Mouse (Mus musculus) embryonic facial prominence, embryonic 12.5 days (tissue): Measurements from ENCODE around the gene Myog. TPM values are rescaled to one million over a fixed set of nuclear protein-coding genes. Genes with fewer than 3 reads are reported as not detected.

ENCODE experiments used
- ATAC-seq: fragments of 200-750 bp; cut with Nextera tagmentation; 2 replicates; pipeline ENCODE4 v1.8.0; 2017; ENCODE audit not compliant: insufficient number of reproducible peaks, insufficient read depth, low FRiP score, low TSS enrichment
- H3K27ac ChIP-seq: fragments of 300-500 bp; sonication (generic); 2 replicates; pipeline ENCODE4 v1.5.1; 2016; ENCODE audit warnings: mild to moderate bottlenecking
- H3K27me3 ChIP-seq: fragments of 300-500 bp; sonication (generic); 2 replicates; pipeline ENCODE4 v1.6.1; 2016; ENCODE audit warnings: mild to moderate bottlenecking, moderate library complexity
- H3K36me3 ChIP-seq: fragments of 300-500 bp; sonication (generic); 2 replicates; pipeline ENCODE4 v1.6.1; 2016; ENCODE audit warnings: mild to moderate bottlenecking
- H3K4me1 ChIP-seq: fragments of 300-500 bp; sonication (generic); 2 replicates; pipeline ENCODE4 v1.6.1; 2016
- H3K4me2 ChIP-seq: fragments of 300-500 bp; sonication (generic); replicated peaks from 2 replicates; pipeline ENCODE4 v1.6.1; 2016; ENCODE audit warnings: mild to moderate bottlenecking, moderate library complexity
- H3K4me3 ChIP-seq: fragments of 300-500 bp; sonication (generic); 2 replicates; pipeline ENCODE4 v1.5.1; 2016; ENCODE audit warnings: mild to moderate bottlenecking
- H3K9ac ChIP-seq: fragments of 300-500 bp; sonication (generic); 2 replicates; pipeline ENCODE4 v1.6.1; 2016; ENCODE audit warnings: mild to moderate bottlenecking, moderate library complexity
- H3K9me3 ChIP-seq: fragments of 300-500 bp; sonication (generic); 2 replicates; pipeline ENCODE4 v1.6.1; 2016; ENCODE audit warnings: mild to moderate bottlenecking, moderate library complexity
- WGBS: fragments of 180-500 bp; shearing (Covaris S2); methylation state at CpG from one replicate; pipeline ENCODE4 v1.1.7; 2016; 5-methylcytosine and 5-hydroxymethylcytosine counted together
- polyA plus RNA-seq: library from polyadenylated mRNA; unstranded; fragments of >200 nt; fragmentation: Nextera tagmentation; extraction: Ambion mirVana; gene quantifications from 2 replicates; pipeline ENCODE4 v1.2.1, GENCODE M21; 2016

Gene Myog
- polyA plus RNA-seq, 1 experiment from 2014 or later = 76.2 TPM

- ATAC-seq = no peak
- peaks cover 6% of the 10 kb centered on the region; the same call in 1 of the 2 replicates for H3K36me3 ChIP-seq
- H3K27me3 ChIP-seq = peaks cover 11% of the 10 kb centered on the region
- WGBS = 92% methylated on average over 9 of the region's 9 CpGs
- H3K4me1 ChIP-seq = peaks cover 13% of the 10 kb centered on the region
- no peak overlapping the region for H3K27ac ChIP-seq
- no peaks in the 10 kb centered on the region for H3K9me3 ChIP-seq
- H3K9ac ChIP-seq = no peak overlapping the region
- no peak overlapping the region for H3K4me3 ChIP-seq
- H3K4me2 ChIP-seq = no peak overlapping the region
Measured at GRCm38 (mm10) chr1:134304940-134305339, 15.2 kb downstream of the Myog start.

- H3K4me3 ChIP-seq = no peak overlapping the region
- H3K9me3 ChIP-seq = no peaks in the 10 kb centered on the region
- H3K9ac ChIP-seq = no peak overlapping the region
- WGBS = 51% methylated on average over 10 of the region's 10 CpGs
- no peak overlapping the region for H3K4me2 ChIP-seq
- H3K36me3 ChIP-seq = peaks cover 6% of the 10 kb centered on the region; the same call in 1 of the 2 replicates
- no peaks in the 10 kb centered on the region for H3K27me3 ChIP-seq
- H3K4me1 ChIP-seq = peaks cover 11% of the 10 kb centered on the region
- ATAC-seq = peak; percentile 48; the same call in 1 of the 2 replicates
- no peak overlapping the region for H3K27ac ChIP-seq
Measured at GRCm38 (mm10) chr1:134307409-134307808, 17.6 kb downstream of the Myog start.

GRCm38 (mm10) chr1:134310291-134310690 is 20.5 kb downstream of the Myog start:
- Histone ChIP-seq H3K27me3 (no peaks in the 10 kb centered on the region), H3K9ac (no peak overlapping the region), H3K27ac (no peak overlapping the region), H3K36me3 (no peaks in the 10 kb centered on the region), H3K9me3 (no peaks in the 10 kb centered on the region), H3K4me3 (no peak overlapping the region), H3K4me1 (no peaks in the 10 kb centered on the region), H3K4me2 (no peak overlapping the region)
- 87% methylated on average over 2 of the region's 2 CpGs for whole genome bisulfite sequencing
- no peak for ATAC-seq

GRCm38 (mm10) chr1:134310729-134311128 is 20.9 kb downstream of the Myog start:
- Histone ChIP-seq H3K27ac (no peak overlapping the region), H3K27me3 (no peaks in the 10 kb centered on the region), H3K4me2 (no peak overlapping the region), H3K36me3 (no peaks in the 10 kb centered on the region), H3K4me3 (no peak overlapping the region), H3K4me1 (no peaks in the 10 kb centered on the region), H3K9me3 (no peaks in the 10 kb centered on the region), H3K9ac (no peak overlapping the region)
- 87% methylated on average over 3 of the region's 3 CpGs for WGBS
- no peak for ATAC-seq

DNA sequence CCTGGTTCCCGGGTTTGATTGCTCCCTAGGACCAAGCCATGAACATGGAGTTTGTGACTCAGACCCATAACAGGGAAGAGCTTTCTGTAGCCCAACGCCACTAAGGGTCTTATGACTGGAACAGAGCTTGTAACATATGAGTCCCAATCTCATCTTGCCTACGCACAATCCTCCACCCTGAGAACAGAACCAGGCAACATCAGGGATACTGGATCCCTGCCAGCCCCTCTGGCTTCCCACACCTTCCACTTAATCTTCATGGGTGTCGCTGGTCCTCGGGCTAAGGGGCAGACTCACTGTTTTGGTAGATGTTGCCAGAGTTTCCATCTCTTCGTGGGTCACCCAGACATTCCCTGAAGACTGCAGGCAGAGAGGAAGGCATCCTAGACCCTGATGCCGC is 22.0 kb downstream of the Myog start:
- WGBS = 93% methylated on average over 7 of the region's 7 CpGs
- no peak overlapping the region for H3K9ac ChIP-seq
- H3K36me3 ChIP-seq = no peaks in the 10 kb centered on the region
- H3K9me3 ChIP-seq = no peaks in the 10 kb centered on the region
- no peak overlapping the region for H3K27ac ChIP-seq
- H3K4me1 ChIP-seq = no peaks in the 10 kb centered on the region
- no peaks in the 10 kb centered on the region for H3K27me3 ChIP-seq
- H3K4me2 ChIP-seq = no peak overlapping the region
- no peak for ATAC-seq
- H3K4me3 ChIP-seq = no peak overlapping the region

- Histone ChIP-seq H3K27ac (no peak overlapping the region), H3K4me2 (no peak overlapping the region), H3K4me1 (no peaks in the 10 kb centered on the region), H3K9ac (no peak overlapping the region), H3K4me3 (no peak overlapping the region), H3K27me3 (no peaks in the 10 kb centered on the region), H3K9me3 (no peaks in the 10 kb centered on the region), H3K36me3 (no peaks in the 10 kb centered on the region)
- 87% methylated on average over 5 of the region's 5 CpGs for WGBS
- no peak for ATAC-seq
Measured at GRCm38 (mm10) chr1:134315181-134315580, 25.4 kb downstream of the Myog start.

- H3K27me3 ChIP-seq = no peaks in the 10 kb centered on the region
- H3K9me3 ChIP-seq = no peaks in the 10 kb centered on the region
- H3K36me3 ChIP-seq = no peaks in the 10 kb centered on the region
- no peak overlapping the region for H3K4me2 ChIP-seq
- no peak overlapping the region for H3K4me3 ChIP-seq
- no peak for ATAC-seq
- WGBS = 86% methylated on average over 9 of the region's 9 CpGs
- no peak overlapping the region for H3K27ac ChIP-seq
- peaks cover 9% of the 10 kb centered on the region; the same call in 1 of the 2 replicates for H3K4me1 ChIP-seq
- no peak overlapping the region for H3K9ac ChIP-seq
Measured at GRCm38 (mm10) chr1:134316361-134316760, 26.6 kb downstream of the Myog start.

DNA sequence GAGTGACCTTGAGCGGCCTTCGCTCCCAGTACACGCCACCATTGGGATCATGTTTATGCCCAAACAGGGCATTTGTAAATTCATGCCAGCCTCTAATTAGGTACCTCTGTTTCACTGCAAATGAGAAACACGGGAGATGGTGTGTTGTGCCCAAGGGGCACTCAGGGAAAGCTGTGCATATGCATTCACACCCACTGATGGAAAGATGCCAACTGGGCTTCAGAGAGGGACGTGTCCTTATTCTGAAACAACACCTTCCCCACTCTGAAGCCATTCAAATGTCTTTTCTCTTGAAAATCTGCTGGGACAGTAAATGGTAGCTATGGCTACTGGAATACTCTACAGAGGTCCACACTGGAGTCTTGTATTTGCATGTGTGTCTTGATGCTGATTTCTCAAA is 28.5 kb downstream of the Myog start:
- no peak overlapping the region for H3K27ac ChIP-seq
- H3K9me3 ChIP-seq = no peaks in the 10 kb centered on the region
- no peaks in the 10 kb centered on the region for H3K27me3 ChIP-seq
- no peak for ATAC-seq
- H3K4me3 ChIP-seq = no peak overlapping the region
- no peak overlapping the region for H3K4me2 ChIP-seq
- peaks cover 9% of the 10 kb centered on the region; the same call in 1 of the 2 replicates for H3K4me1 ChIP-seq
- H3K36me3 ChIP-seq = no peaks in the 10 kb centered on the region
- WGBS = 85% methylated on average over 5 of the region's 5 CpGs
- no peak overlapping the region for H3K9ac ChIP-seq

DNA sequence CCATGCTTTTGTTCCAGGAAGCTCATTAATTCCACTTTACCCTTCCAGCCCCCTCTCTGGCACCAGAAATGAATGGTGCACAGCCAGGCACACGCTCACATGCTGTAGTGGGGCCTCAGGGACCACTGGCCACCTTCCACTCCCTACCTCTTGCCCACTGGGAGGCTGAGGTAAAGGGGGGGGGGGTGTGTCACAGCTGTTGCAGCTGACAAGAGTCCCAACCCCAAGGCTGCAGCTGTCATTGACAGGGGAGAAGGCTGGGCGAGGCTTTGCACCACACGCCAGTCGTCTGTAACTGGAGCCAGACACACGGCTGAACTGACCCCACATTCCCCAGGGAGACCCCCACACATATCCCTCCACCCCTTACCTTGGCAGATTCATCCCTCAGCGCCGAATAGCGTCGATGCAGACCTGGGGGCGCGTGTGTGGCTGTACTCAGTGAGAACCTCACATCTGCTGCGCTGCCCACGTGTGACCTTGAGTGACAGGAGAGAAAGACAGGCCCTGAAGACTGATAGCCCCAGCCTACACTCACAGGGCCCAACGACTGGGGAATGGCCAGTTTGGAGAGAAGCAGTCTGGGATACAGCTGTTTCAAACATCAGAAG is 31.0 kb downstream of the Myog start:
- Histone ChIP-seq H3K27ac (no peak overlapping the region), H3K4me2 (no peak overlapping the region), H3K27me3 (no peaks in the 10 kb centered on the region), H3K4me3 (no peak overlapping the region), H3K36me3 (no peaks in the 10 kb centered on the region), H3K9ac (no peak overlapping the region), H3K9me3 (no peaks in the 10 kb centered on the region), H3K4me1 (peaks cover 9% of the 10 kb centered on the region; the same call in 1 of the 2 replicates)
- WGBS = 39% methylated on average over 14 of the region's 14 CpGs
- ATAC-seq = peak; percentile 44; the same call in 1 of the 2 replicates

GRCm38 (mm10) chr1:134322591-134322990 is 32.8 kb downstream of the Myog start:
- Histone ChIP-seq H3K9me3 (no peaks in the 10 kb centered on the region), H3K4me2 (no peak overlapping the region), H3K27ac (no peak overlapping the region), H3K9ac (no peak overlapping the region), H3K27me3 (no peaks in the 10 kb centered on the region), H3K4me3 (no peak overlapping the region), H3K4me1 (peaks cover 9% of the 10 kb centered on the region; the same call in 1 of the 2 replicates), H3K36me3 (no peaks in the 10 kb centered on the region; the same call in 1 of the 2 replicates)
- no peak for ATAC-seq
- 82% methylated on average over 6 of the region's 6 CpGs for WGBS

- Histone ChIP-seq H3K36me3 (no peaks in the 10 kb centered on the region; the same call in 1 of the 2 replicates), H3K27ac (no peak overlapping the region), H3K27me3 (0 out of 2 replicates have a peak, but pooled peaks cover 5% of the 10 kb centered on the region), H3K4me3 (no peak overlapping the region), H3K9ac (no peak overlapping the region), H3K4me2 (no peak overlapping the region), H3K4me1 (no peaks in the 10 kb centered on the region), H3K9me3 (no peaks in the 10 kb centered on the region)
- ATAC-seq = no peak
- 92% methylated on average over 12 of the region's 12 CpGs for WGBS
Measured at GRCm38 (mm10) chr1:134326841-134327346, 37.1 kb downstream of the Myog start.

- Histone ChIP-seq H3K4me3 (no peak overlapping the region), H3K4me2 (no peak overlapping the region), H3K27ac (no peak overlapping the region), H3K27me3 (0 out of 2 replicates have a peak, but pooled peaks cover 5% of the 10 kb centered on the region), H3K4me1 (peaks cover 24% of the 10 kb centered on the region), H3K9ac (no peak overlapping the region), H3K36me3 (no peaks in the 10 kb centered on the region; the same call in 1 of the 2 replicates), H3K9me3 (no peaks in the 10 kb centered on the region)
- no peak for ATAC-seq
- WGBS = 58% methylated on average over 20 of the region's 20 CpGs
Measured at GRCm38 (mm10) chr1:134331879-134332635, 42.3 kb downstream of the Myog start.
